Mouse (Mus musculus) embryonic facial prominence, embryonic 14.5 days (tissue): ENCODE data around the gene Apba2. TPM values are rescaled to one million over a fixed set of nuclear protein-coding genes. Genes with fewer than 3 reads are reported as not detected.

Source experiments
- ATAC-seq: fragments of 200-750 bp; cut with Nextera tagmentation; 2 replicates; pipeline ENCODE4 v1.8.0; 2017; ENCODE audit warnings: low read depth, moderate number of reproducible peaks, moderate TSS enrichment
- DNase-seq: peaks from one replicate; pipeline ENCODE4 v3.0.0-alpha.2; 2015; ENCODE audit warnings: low spot score
- H3K27ac ChIP-seq: fragments of 300-500 bp; sonication (generic); replicated peaks from 2 replicates; pipeline ENCODE4 v1.5.1; 2014; ENCODE audit warnings: low read depth, mild to moderate bottlenecking, low read length, moderate library complexity
- H3K27me3 ChIP-seq: fragments of 300-500 bp; sonication (generic); replicated peaks from 2 replicates; pipeline ENCODE4 v1.6.1; 2014; ENCODE audit warnings: low read length; ENCODE audit not compliant: control insufficient read depth, insufficient read depth
- H3K36me3 ChIP-seq: fragments of 300-500 bp; sonication (generic); 2 replicates; pipeline ENCODE4 v1.6.1; 2014; ENCODE audit warnings: low read length, mixed read lengths; ENCODE audit not compliant: control insufficient read depth, insufficient read depth
- H3K4me1 ChIP-seq: fragments of 300-500 bp; sonication (generic); 2 replicates; pipeline ENCODE4 v1.6.1; 2014; ENCODE audit warnings: antibody characterized with exemption, low read length; ENCODE audit not compliant: control insufficient read depth, insufficient read depth
- H3K4me2 ChIP-seq: fragments of 300-500 bp; sonication (generic); 2 replicates; pipeline ENCODE4 v1.6.1; 2014; ENCODE audit warnings: low read depth, mild to moderate bottlenecking, low read length, moderate library complexity, mixed read lengths
- H3K4me3 ChIP-seq: fragments of 300-500 bp; sonication (generic); 2 replicates; pipeline ENCODE4 v1.5.1; 2014; ENCODE audit warnings: low read depth, mild to moderate bottlenecking, low read length
- H3K9ac ChIP-seq: fragments of 300-500 bp; sonication (generic); 2 replicates; pipeline ENCODE4 v1.6.1; 2014; ENCODE audit warnings: low read depth, mild to moderate bottlenecking, low read length, moderate library complexity, mixed read lengths
- H3K9me3 ChIP-seq: fragments of 300-500 bp; sonication (generic); 2 replicates; pipeline ENCODE4 v1.6.1; 2016; ENCODE audit warnings: low read length; ENCODE audit not compliant: control insufficient read depth
- WGBS: fragments of 180-500 bp; shearing (Covaris S2); extraction: QIAGEN DNeasy Blood & Tissue Kit; methylation state at CpG from one replicate; pipeline ENCODE4 v1.1.7; 2014; 5-methylcytosine and 5-hydroxymethylcytosine counted together
- polyA plus RNA-seq: library from polyadenylated mRNA; unstranded; fragments of >200 nt; fragmentation: Nextera tagmentation; extraction: Ambion mirVana; gene quantifications from 2 replicates; pipeline ENCODE4 v1.2.1, GENCODE M21; 2014

Apba2 gene
- polyA plus RNA-seq, 1 experiment from 2014 or later = 9.0 TPM

GRCm38 (mm10) chr7:64519091-64519490, 17.6 kb downstream of the Apba2 start:
- Histone ChIP-seq H3K36me3 (no peaks in the 10 kb centered on the region), H3K27ac (no peak overlapping the region), H3K4me2 (no peak overlapping the region), H3K4me1 (no peaks in the 10 kb centered on the region), H3K9ac (no peak overlapping the region), H3K9me3 (no peaks in the 10 kb centered on the region), H3K4me3 (no peak overlapping the region), H3K27me3 (no peaks in the 10 kb centered on the region)
- ATAC-seq = no peak
- no peak for DNase-seq
- 79% methylated on average over 4 of the region's 4 CpGs for WGBS

DNA sequence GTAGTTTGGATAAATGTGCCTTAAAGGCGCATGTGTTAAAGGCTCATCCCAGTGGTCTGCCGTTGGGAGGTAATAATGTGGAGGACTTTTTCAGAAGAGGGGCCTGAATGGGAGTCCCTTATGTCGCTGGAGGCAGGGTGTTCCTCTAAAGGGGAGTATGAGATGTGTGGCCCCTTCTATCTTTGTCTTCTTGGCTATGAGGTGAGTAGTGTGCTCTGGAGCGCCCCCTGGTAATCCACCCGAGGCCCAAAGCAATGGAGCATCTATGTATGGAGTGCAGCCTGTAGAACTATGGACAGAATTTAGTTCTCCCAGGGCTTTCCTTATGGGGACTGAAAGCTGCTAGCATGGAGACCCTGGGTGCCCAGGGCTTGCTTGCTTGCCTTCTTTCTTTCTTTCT, 18.0 kb downstream of the Apba2 start:
- 71% methylated on average over 5 of the region's 5 CpGs for WGBS

DNA sequence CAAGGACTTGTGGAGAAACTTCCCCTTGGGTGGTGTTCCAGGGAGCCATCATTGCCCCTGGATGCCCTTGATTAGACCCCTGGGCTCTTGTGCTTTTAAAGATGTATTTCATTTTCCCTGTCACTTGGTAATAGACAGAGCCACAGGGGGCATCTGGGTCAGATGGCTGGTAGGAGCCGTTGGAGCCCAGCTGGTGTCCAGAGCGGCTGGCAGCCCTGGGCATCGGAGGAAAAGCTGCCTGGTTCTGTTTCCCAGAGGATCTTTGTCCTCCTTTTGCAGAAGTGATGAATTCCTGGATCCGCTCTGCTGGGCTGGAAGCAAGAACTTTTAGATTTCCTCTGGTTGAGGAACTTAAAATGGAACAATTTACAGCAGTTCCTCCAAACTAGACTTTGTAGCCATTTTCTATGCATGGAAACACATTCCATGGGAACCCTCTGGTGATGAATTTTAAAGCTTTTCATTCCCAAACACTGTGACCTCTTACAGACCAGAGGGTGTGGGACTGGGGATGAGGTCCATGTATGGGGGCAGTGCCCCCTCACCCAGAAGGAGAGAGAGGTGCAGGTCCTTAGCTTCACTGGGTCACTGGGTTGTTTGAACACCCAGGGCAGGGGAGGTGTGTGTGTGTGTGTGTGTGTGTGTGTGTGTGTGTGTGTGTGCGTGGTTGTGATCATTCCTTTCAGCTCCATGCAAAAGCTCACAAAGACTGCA, 20.3 kb downstream of the Apba2 start:
- ATAC-seq (no peak; the same call in 1 of the 2 replicates), DNase-seq (no peak)
- Histone ChIP-seq H3K4me3 (no peak overlapping the region), H3K4me2 (no peak overlapping the region), H3K36me3 (no peaks in the 10 kb centered on the region), H3K9me3 (no peaks in the 10 kb centered on the region), H3K4me1 (no peaks in the 10 kb centered on the region), H3K9ac (no peak overlapping the region), H3K27ac (no peak overlapping the region), H3K27me3 (no peaks in the 10 kb centered on the region)
- 78% methylated on average over 5 of the region's 5 CpGs for WGBS

More for the DNA sequence above, 18.0 kb downstream of the Apba2 start:
- DNase-seq = no peak
- no peaks in the 10 kb centered on the region for H3K9me3 ChIP-seq
- no peaks in the 10 kb centered on the region for H3K27me3 ChIP-seq
- no peak overlapping the region for H3K27ac ChIP-seq
- no peaks in the 10 kb centered on the region for H3K36me3 ChIP-seq
- no peak overlapping the region for H3K4me2 ChIP-seq
- no peak for ATAC-seq
- H3K9ac ChIP-seq = no peak overlapping the region
- no peak overlapping the region for H3K4me3 ChIP-seq
- no peaks in the 10 kb centered on the region for H3K4me1 ChIP-seq

- Histone ChIP-seq H3K4me3 (no peak overlapping the region), H3K9ac (no peak overlapping the region), H3K36me3 (no peaks in the 10 kb centered on the region), H3K27me3 (no peaks in the 10 kb centered on the region), H3K9me3 (no peaks in the 10 kb centered on the region), H3K27ac (no peak overlapping the region), H3K4me1 (no peaks in the 10 kb centered on the region), H3K4me2 (no peak overlapping the region)
- ATAC-seq (no peak; the same call in 1 of the 2 replicates), DNase-seq (no peak)
- WGBS = 48% methylated on average over 1 of the region's 1 CpGs
Measured at GRCm38 (mm10) chr7:64522409-64522730, 20.9 kb downstream of the Apba2 start.

DNA sequence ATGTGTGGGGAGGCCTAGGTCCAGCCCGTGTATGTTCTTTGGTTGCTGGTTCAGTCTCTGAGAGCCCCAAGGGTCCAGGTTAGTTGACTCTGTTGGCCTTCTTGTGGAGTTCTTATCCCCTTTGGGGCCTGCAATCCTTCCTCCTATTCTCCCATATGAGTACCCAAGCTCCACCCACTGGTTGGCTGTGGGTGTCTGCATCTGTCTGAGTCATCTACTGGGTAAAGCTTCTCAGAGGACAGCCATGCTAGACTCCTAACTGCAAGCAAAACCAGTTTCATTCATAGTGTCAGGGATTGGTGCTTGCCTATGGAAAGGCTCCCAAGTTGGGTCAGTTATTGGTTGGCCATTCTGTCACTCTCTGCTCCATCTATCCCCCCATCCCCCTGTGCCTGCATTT, 29.8 kb downstream of the Apba2 start:
- Histone ChIP-seq H3K36me3 (no peaks in the 10 kb centered on the region), H3K9me3 (no peaks in the 10 kb centered on the region), H3K4me1 (no peaks in the 10 kb centered on the region), H3K9ac (no peak overlapping the region), H3K27me3 (no peaks in the 10 kb centered on the region), H3K27ac (no peak overlapping the region), H3K4me2 (no peak overlapping the region), H3K4me3 (no peak overlapping the region)
- 93% methylated on average over 1 of the region's 1 CpGs for WGBS
- ATAC-seq (no peak), DNase-seq (no peak)

DNA sequence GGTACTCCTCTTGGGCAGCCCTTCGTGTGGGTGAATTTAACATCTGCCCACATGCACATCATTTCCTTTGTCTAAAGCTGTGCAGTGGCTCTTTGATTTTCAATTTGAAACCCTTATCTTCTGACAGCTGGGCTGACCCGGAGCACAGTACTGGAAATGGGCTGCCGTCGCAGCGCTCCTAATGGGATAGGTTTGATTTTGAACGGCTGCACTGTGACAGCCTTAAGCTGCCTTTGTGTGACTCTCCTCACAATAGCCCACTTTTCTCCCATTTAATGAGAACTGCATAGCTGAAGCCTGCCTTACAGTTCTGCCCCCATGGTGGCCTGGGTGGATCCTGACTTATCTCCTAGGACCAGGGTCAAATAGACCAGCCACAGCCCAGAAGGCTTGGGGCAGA, 31.9 kb downstream of the Apba2 start:
- Histone ChIP-seq H3K27me3 (no peaks in the 10 kb centered on the region), H3K27ac (no peak overlapping the region), H3K4me3 (no peak overlapping the region), H3K4me1 (no peaks in the 10 kb centered on the region), H3K4me2 (no peak overlapping the region), H3K9ac (no peak overlapping the region), H3K36me3 (no peaks in the 10 kb centered on the region), H3K9me3 (no peaks in the 10 kb centered on the region)
- no peak for DNase-seq
- no peak for ATAC-seq
- WGBS = 79% methylated on average over 6 of the region's 6 CpGs

GRCm38 (mm10) chr7:64535269-64535668, 33.8 kb downstream of the Apba2 start:
- Histone ChIP-seq H3K4me2 (no peak overlapping the region), H3K9ac (no peak overlapping the region), H3K9me3 (no peaks in the 10 kb centered on the region), H3K27me3 (no peaks in the 10 kb centered on the region), H3K4me3 (no peak overlapping the region), H3K27ac (no peak overlapping the region), H3K36me3 (no peaks in the 10 kb centered on the region), H3K4me1 (no peaks in the 10 kb centered on the region)
- 82% methylated on average over 2 of the region's 2 CpGs for WGBS
- ATAC-seq (no peak), DNase-seq (no peak)

DNA sequence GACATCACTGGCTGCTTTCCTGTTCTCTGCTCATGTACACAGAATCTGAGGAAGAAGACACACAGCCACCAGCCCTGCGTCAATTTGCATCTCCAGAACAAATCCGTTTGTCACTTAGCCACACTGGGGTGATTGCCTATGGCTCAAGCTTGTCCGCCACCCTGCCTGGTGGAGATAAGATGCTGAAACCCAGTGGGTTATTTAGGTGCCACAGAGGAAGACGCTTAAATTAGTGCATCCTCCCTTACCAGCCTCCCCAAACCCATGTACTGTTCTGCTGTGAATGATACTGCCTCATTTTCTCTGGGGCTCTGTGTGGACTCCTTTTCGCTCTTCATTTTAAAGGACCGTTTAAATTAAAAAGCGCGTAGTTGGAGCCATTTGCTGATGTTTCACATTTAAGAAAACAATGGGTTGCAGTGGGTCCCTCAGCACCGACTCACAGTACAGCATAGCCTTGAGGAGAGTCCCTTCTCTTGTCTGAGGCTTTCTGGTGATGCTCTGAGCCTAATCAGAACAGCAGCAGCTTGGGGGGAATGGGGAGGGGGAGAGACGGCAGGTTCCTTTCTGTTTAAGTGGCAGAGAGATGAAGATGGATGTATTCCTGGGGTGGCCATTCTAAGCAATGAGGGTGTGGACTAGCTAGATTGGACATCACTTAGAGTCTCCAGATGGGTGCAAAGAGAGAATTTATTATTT, 38.1 kb downstream of the Apba2 start:
- DNase-seq = no peak
- no peak overlapping the region for H3K4me3 ChIP-seq
- H3K27me3 ChIP-seq = no peaks in the 10 kb centered on the region
- H3K9ac ChIP-seq = no peak overlapping the region
- H3K4me1 ChIP-seq = no peaks in the 10 kb centered on the region
- 60% methylated on average over 10 of the region's 10 CpGs for WGBS
- H3K27ac ChIP-seq = no peak overlapping the region
- no peaks in the 10 kb centered on the region for H3K36me3 ChIP-seq
- H3K9me3 ChIP-seq = no peaks in the 10 kb centered on the region
- H3K4me2 ChIP-seq = no peak overlapping the region
- no peak for ATAC-seq

- no peaks in the 10 kb centered on the region for H3K27me3 ChIP-seq
- no peak for DNase-seq
- ATAC-seq = no peak
- no peak overlapping the region for H3K4me3 ChIP-seq
- H3K9me3 ChIP-seq = no peaks in the 10 kb centered on the region
- H3K4me1 ChIP-seq = no peaks in the 10 kb centered on the region
- no peak overlapping the region for H3K27ac ChIP-seq
- 67% methylated on average over 8 of the region's 8 CpGs for WGBS
- H3K9ac ChIP-seq = no peak overlapping the region
- no peaks in the 10 kb centered on the region for H3K36me3 ChIP-seq
- no peak overlapping the region for H3K4me2 ChIP-seq
Measured at GRCm38 (mm10) chr7:64546801-64547200, 45.3 kb downstream of the Apba2 start.
